Mouse (Mus musculus): ENCODE measurements around the gene Ptpn18. TPM values are rescaled to one million over a fixed set of nuclear protein-coding genes. Genes with fewer than 3 reads are reported as not detected.

The Ptpn18 gene
- polyA plus RNA-seq, 1 experiment, result 587 TPM

DNA sequence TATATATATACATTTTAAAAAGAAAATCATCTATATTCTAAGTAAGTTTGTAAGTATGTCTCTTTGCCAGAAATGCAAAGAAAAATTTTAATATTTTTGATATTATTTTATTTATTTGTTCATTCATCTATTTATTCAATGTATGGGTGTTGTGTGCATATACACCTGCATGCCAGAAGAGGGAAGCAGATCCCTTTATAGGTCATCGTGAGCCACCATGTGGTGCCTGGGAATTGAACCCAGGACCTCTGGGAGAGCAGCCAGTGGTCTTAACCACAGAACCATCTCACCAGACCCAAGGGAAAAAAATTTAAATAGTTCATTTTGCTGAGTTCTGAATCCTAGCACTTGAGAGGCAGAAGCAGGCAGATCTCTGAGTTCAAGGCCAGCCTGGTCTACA lies 58.7 kb downstream of the Ptpn18 start:
- Histone ChIP-seq H3K36me3 (ENCODE audit: control insufficient read depth, insufficient read depth, low read length) (no peaks in the 10 kb centered on the region), H3K4me3 (ENCODE audit: extremely low read depth, insufficient read depth, insufficient read length) (no peak overlapping the region), H3K27ac (ENCODE audit: insufficient read depth, low read length) (no peak overlapping the region), H3K27me3 (ENCODE audit: control insufficient read depth, insufficient read depth, low read length) (no peaks in the 10 kb centered on the region), H3K4me1 (ENCODE audit: control insufficient read depth, insufficient read depth, insufficient read length) (no peaks in the 10 kb centered on the region)
- DNase-seq (ENCODE audit: low read depth in 1 of 2, low spot score in 2 of 2), result no peak
- WGBS, result 13% methylated on average over 1 of the region's 1 CpGs
- TF ChIP-seq CTCF (IDR thresholded peaks at IDR 0.05; ENCODE audit: extremely low read depth, insufficient read depth, insufficient read length, insufficient replicate concordance) (no peak), POLR2A (IDR thresholded peaks at IDR 0.05; ENCODE audit: low read depth, low read length) (no peak)

DNA sequence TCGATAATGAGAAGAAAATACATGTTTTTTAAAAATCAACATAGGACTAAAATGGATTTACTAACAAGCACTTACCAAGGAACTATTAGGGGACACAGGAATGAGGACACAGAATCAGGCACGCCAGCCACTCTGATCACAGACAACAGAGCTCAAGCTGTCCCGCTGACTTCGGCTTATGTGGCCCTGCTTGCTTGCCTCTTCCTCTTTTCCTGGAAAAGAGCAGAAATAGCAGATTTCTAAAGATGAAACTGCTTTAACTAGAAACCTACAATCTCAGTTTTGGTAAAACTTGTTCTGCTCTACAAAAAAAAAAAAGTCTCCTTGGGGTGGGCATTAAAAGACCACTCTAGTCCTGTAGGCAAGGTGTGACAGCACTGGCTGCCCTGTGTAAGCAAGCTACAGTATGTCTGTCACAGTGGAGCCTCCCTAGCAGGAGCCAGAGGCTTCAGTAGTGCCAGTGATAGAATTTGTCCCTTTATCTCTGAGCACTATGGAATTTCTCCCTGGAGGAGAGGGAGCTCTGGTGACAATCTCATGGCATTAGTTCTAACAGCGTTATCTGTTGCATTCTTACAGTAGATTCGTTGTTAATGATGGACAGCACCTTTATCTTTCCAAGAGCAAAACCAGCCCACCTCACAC lies 62.8 kb downstream of the Ptpn18 start:
- WGBS, result 51% methylated on average over 6 of the region's 6 CpGs
- DNase-seq (ENCODE audit: low read depth in 1 of 2, low spot score in 2 of 2), result no peak
- Histone ChIP-seq H3K4me1 (ENCODE audit: control insufficient read depth, insufficient read depth, insufficient read length) (no peaks in the 10 kb centered on the region), H3K4me3 (ENCODE audit: extremely low read depth, insufficient read depth, insufficient read length) (no peak overlapping the region), H3K27ac (ENCODE audit: insufficient read depth, low read length) (no peak overlapping the region), H3K36me3 (ENCODE audit: control insufficient read depth, insufficient read depth, low read length) (no peaks in the 10 kb centered on the region), H3K27me3 (ENCODE audit: control insufficient read depth, insufficient read depth, low read length) (no peaks in the 10 kb centered on the region)
- TF ChIP-seq CTCF (IDR thresholded peaks at IDR 0.05; ENCODE audit: extremely low read depth, insufficient read depth, insufficient read length, insufficient replicate concordance), result no peak
- TF ChIP-seq POLR2A (IDR thresholded peaks at IDR 0.05; ENCODE audit: low read depth, low read length), result no peak

DNA sequence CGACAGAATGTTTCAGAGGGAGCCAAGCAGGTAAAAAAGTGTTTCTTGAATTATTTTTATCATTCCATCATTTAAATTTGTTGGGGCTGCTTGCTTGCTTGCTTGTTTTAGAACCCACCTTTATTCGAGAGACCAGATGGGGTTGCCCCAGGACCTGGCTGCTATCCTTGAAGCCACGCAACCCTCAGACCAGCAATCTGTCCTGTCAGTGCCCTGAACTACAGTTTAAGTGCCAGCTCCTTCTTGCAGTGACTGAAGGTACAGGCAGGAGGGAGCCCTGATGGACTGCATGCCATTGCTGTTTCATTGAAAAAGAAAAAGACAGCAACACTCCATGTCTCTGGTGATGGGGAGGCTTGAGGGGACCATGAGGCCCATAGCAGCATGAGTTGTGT lies 63.3 kb downstream of the Ptpn18 start:
- no peak overlapping the region for H3K27ac ChIP-seq (ENCODE audit: insufficient read depth, low read length)
- DNase-seq (ENCODE audit: low read depth in 1 of 2, low spot score in 2 of 2), result no peak
- TF ChIP-seq POLR2A (IDR thresholded peaks at IDR 0.05; ENCODE audit: low read depth, low read length) (no peak), CTCF (IDR thresholded peaks at IDR 0.05; ENCODE audit: extremely low read depth, insufficient read depth, insufficient read length, insufficient replicate concordance) (no peak)
- no peak overlapping the region for H3K4me3 ChIP-seq (ENCODE audit: extremely low read depth, insufficient read depth, insufficient read length)
- 76% methylated on average over 3 of the region's 3 CpGs for WGBS
- H3K4me1 ChIP-seq (ENCODE audit: control insufficient read depth, insufficient read depth, insufficient read length), result no peaks in the 10 kb centered on the region
- no peaks in the 10 kb centered on the region for H3K27me3 ChIP-seq (ENCODE audit: control insufficient read depth, insufficient read depth, low read length)
- H3K36me3 ChIP-seq (ENCODE audit: control insufficient read depth, insufficient read depth, low read length), result no peaks in the 10 kb centered on the region

DNA sequence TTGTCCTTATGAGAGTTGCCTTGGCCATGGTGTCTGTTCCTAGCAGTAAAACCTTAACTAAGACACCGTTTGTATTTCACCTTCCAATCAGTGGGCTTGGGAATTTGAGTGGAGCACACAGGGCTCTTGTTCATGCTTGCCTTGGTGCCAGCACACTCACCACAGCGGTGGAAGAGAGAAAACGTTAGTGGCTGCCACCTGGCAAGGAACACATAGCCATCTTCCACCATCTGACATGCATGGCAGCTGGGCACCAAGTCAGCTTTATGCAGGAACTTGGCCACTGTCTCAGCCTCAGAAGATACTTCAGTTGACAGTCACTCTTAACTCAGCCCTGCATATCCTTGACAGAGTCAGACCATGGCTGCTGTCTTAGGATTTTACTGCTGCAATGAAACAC lies 64.1 kb downstream of the Ptpn18 start:
- Histone ChIP-seq H3K4me3 (ENCODE audit: extremely low read depth, insufficient read depth, insufficient read length) (no peak overlapping the region), H3K27ac (ENCODE audit: insufficient read depth, low read length) (no peak overlapping the region), H3K4me1 (ENCODE audit: control insufficient read depth, insufficient read depth, insufficient read length) (no peaks in the 10 kb centered on the region), H3K36me3 (ENCODE audit: control insufficient read depth, insufficient read depth, low read length) (no peaks in the 10 kb centered on the region), H3K27me3 (ENCODE audit: control insufficient read depth, insufficient read depth, low read length) (no peaks in the 10 kb centered on the region)
- no peak for TF ChIP-seq POLR2A (IDR thresholded peaks at IDR 0.05; ENCODE audit: low read depth, low read length)
- no peak for TF ChIP-seq CTCF (IDR thresholded peaks at IDR 0.05; ENCODE audit: extremely low read depth, insufficient read depth, insufficient read length, insufficient replicate concordance)
- no peak for DNase-seq (ENCODE audit: low read depth in 1 of 2, low spot score in 2 of 2)
- 80% methylated on average over 3 of the region's 3 CpGs for WGBS

Other genes starting within 250 kb of the Ptpn18 start
- gene Ccdc115, start 20.1 kb upstream of the Ptpn18 start, polyA plus RNA-seq (2012; rRNA removed), result 19.2 and 25.7 TPM in 2 replicates
- gene Imp4, start 19.9 kb upstream of the Ptpn18 start, polyA plus RNA-seq (2012; rRNA removed), result 40.7 and 49.2 TPM in 2 replicates
- gene Prss39, start 38.6 kb downstream of the Ptpn18 start, polyA plus RNA-seq (2012; rRNA removed), result 0.12 TPM in 1 of 2 replicates, not detected in the other
- not detected in 2 replicates for gene Cfc1, start 75.9 kb downstream of the Ptpn18 start, polyA plus RNA-seq (2012; rRNA removed)
- gene Prss40, start 101.2 kb downstream of the Ptpn18 start, polyA plus RNA-seq (2012; rRNA removed), result not detected in 2 replicates
- gene Amer3, start 119.9 kb downstream of the Ptpn18 start, polyA plus RNA-seq (2012; rRNA removed), result 0.01 TPM in 1 of 2 replicates, not detected in the other